25 mouse cellular contexts compared by ENCODE assay signal in the genomic region with DNA sequence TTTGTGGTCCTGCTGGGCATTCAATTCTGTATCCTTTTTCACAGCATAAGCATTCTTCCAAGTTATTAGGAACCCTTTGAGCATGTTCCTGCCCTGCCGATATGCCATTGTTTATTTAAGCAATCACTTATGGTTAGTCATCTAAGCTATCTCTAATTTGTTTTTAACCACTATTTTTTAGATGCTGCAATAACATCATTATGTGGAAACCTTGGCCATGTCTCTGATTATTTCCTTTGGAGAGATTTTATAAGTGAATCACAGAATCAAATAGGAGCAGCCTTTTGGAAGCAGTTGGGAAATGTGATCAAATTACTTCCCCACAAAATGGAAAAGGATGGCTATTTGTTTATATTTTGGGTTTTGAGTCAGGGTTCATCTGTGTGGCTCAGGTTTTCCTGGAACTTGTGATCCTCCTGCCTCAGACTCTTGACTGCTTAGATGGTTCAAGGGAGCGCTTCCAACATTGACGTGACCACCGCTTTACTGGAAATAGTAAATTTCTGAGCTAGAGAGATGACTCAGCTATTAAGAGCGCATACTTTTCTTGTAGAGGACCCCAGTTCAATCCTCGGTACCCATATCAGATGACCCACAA.
"Had no signal": no experiment of that assay in that cellular context is flagged by ENCODE, and none has a peak within 500 bp of the region (broad histone marks: within the 10 kb centered on the region; RNA-seq: fewer than 3 reads in every experiment).

No protein-coding gene starts in this region.

- H3K9me3 ChIP-seq: heart, embryonic 15.5 days; hindbrain, embryonic 10.5 days; hindbrain, embryonic 12.5 days; kidney, embryonic 15.5 days; limb, embryonic 13.5 days; limb, embryonic 15.5 days; liver, embryonic 12.5 days had no signal

- H3K4me3 ChIP-seq: heart, adult 2 months; heart, embryonic 13.5 days; heart, embryonic 15.5 days; hindbrain, embryonic 10.5 days; hindbrain, embryonic 12.5 days; kidney, embryonic 15.5 days; limb, embryonic 13.5 days; limb, embryonic 15.5 days; liver, embryonic 12.5 days had no signal

- H3K36me3 ChIP-seq: heart, embryonic 13.5 days; heart, embryonic 15.5 days; hindbrain, embryonic 10.5 days; hindbrain, embryonic 12.5 days; kidney, embryonic 15.5 days; limb, embryonic 13.5 days; limb, embryonic 15.5 days; liver, embryonic 12.5 days had no signal

- DNase-seq: gastrocnemius, postnatal 14 days; gastrocnemius, postnatal 36 days; heart, adult 11 months; heart, adult 2 months; heart, postnatal 4 days; kidney, adult 11 months; kidney, adult 2 months; kidney, adult 9 months; kidney, postnatal 14 days; kidney, postnatal 36 days; layer of hippocampus, adult 9-11 months; layer of hippocampus, postnatal 36 days; left cerebral cortex, postnatal 4 days had no signal

- H3K4me1 ChIP-seq: heart, embryonic 13.5 days; heart, embryonic 15.5 days; hindbrain, embryonic 10.5 days; hindbrain, embryonic 12.5 days; kidney, embryonic 15.5 days; limb, embryonic 13.5 days; limb, embryonic 15.5 days; liver, embryonic 12.5 days had no signal

- H3K27ac ChIP-seq: heart, adult 2 months; heart, embryonic 13.5 days; heart, embryonic 15.5 days; hindbrain, embryonic 10.5 days; hindbrain, embryonic 12.5 days; hindbrain, embryonic 14.5 days; kidney, embryonic 15.5 days; kidney, postnatal 0 days; limb, embryonic 13.5 days; limb, embryonic 15.5 days; liver, embryonic 12.5 days; liver, embryonic 14.5 days had no signal

- H3K27me3 ChIP-seq: heart, embryonic 13.5 days; heart, embryonic 15.5 days; hindbrain, embryonic 12.5 days; kidney, embryonic 15.5 days; limb, embryonic 13.5 days; limb, embryonic 15.5 days had no signal

- H3K4me2 ChIP-seq: heart, embryonic 11.5 days; heart, embryonic 13.5 days; heart, embryonic 15.5 days; hindbrain, embryonic 12.5 days; hindbrain, embryonic 14.5 days; kidney, embryonic 15.5 days; limb, embryonic 13.5 days; limb, embryonic 15.5 days; liver, embryonic 12.5 days had no signal
